Mouse (Mus musculus) kidney, adult 10 weeks (tissue): ENCODE results near the gene Gm2007. TPM values are rescaled to one million over a fixed set of nuclear protein-coding genes. Genes with fewer than 3 reads are reported as not detected.

ENCODE experiments used
- polyA plus RNA-seq: library from polyadenylated mRNA; stranded (reverse); fragments of 350-450 nt; fragmentation: Illumina TruSeq; extraction: RNeasy Lipid Tissue Mini Kit (QIAGEN cat#74804); gene quantifications from one replicate; pipeline ENCODE4 v1.2.3, GENCODE M21; 2014; ENCODE audit warnings: low read depth, low replicate concordance

Gm2007 gene
- 0.93 TPM for polyA plus RNA-seq

GRCm38 (mm10) chr2:175741237-175741636 lies at the start of gene Gm2007:
TSS of gene Gm2007 (plus strand) at chr2:175741537.

DNA sequence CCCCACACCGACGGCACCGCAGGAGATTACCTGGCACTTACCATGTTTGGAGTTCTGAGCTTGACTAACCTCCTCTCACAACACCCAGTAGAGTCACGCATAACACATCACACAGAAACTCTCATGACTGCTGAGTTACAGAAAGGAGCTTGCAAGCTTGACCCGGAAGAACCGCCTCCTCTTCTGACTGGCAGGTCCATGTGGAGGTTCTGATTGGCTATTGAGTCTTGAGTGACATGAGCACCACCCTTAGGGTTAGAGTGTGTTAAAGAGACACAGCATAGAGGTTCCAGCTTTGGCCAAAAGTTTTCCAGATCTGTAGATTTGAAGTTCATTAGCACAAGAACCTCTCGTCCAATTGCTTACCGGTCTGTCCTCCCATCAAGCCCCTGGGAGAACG lies 37.8 kb upstream of the Gm2007 start, which contains the start of gene Zfp969:
TSS of gene Zfp969 (minus strand) at position 101 of the 400 bp plus-strand sequence.

GRCm38 (mm10) chr2:175800993-175801392 lies 59.7 kb downstream of the Gm2007 start, which contains the start of gene Gm14288:
TSS of gene Gm14288 (minus strand) at chr2:175801093.

Other genes starting within 250 kb of the Gm2007 start
- 0.93 TPM for gene Gm11007, start 97.6 kb upstream of the Gm2007 start, polyA plus RNA-seq
- gene Zfp969, start 37.9 kb upstream of the Gm2007 start, polyA plus RNA-seq = not detected
- 15.6 TPM for gene Gm14288, start 59.6 kb downstream of the Gm2007 start, polyA plus RNA-seq
- 31.1 TPM for gene Gm6710, start 127.7 kb downstream of the Gm2007 start, polyA plus RNA-seq
- gene Zfp966, start 189.6 kb downstream of the Gm2007 start, polyA plus RNA-seq = 37.4 TPM
- 33.1 TPM for gene Gm2026, start 223.8 kb downstream of the Gm2007 start, polyA plus RNA-seq